Mouse (Mus musculus): ENCODE results near the gene Drd4.

DNA sequence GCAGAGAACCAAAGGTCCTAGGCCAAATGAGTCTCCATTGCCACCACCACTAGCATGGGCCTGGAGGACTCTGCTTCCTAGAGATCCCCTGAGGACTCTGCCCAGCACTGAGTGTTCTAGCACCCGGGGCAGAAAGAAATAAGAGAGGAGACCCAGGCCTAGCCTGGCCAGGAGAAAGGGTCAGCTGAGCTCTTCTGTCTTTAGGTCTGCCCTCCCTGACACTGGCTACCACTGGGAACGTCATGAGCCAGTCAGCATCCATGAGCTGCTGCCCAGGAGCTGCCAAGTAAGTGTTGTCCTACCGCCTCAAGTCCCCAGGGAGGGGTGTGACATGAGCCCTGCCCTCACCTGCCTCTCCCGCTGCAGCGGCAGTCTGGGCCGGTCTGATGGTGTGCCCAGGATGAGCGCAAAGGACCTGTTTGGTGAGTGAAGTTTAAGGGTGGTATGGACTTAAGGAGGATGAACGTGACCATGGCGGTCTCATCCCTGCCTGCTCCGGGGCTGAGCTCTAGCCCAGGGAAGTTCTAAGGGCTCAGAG lies 50.0 kb downstream of the Drd4 start:
- no peak for TF ChIP-seq CTCF (IDR thresholded peaks at IDR 0.05; ENCODE audit: borderline replicate concordance, insufficient read depth, low read length)
- TF ChIP-seq POLR2A (IDR thresholded peaks at IDR 0.05; ENCODE audit: low read depth, low read length): no peak
